Mouse (Mus musculus) limb, embryonic 12.5 days (tissue): Measurements from ENCODE around the gene Hand2. TPM values are rescaled to one million over a fixed set of nuclear protein-coding genes. Genes with fewer than 3 reads are reported as not detected.

ENCODE experiments used
- ATAC-seq: fragments of 200-750 bp; cut with Nextera tagmentation; 2 replicates; pipeline ENCODE4 v1.8.0; 2017; ENCODE audit warnings: low read depth, moderate TSS enrichment; ENCODE audit not compliant: insufficient number of reproducible peaks, insufficient read depth, low FRiP score, low TSS enrichment
- H3K27ac ChIP-seq: fragments of 300-500 bp; sonication (generic); 2 replicates; pipeline ENCODE4 v1.5.1; 2016; ENCODE audit warnings: mild to moderate bottlenecking, moderate library complexity
- H3K27me3 ChIP-seq: fragments of 300-500 bp; sonication (generic); 2 replicates; pipeline ENCODE4 v1.6.1; 2016; ENCODE audit warnings: mild to moderate bottlenecking, moderate library complexity
- H3K36me3 ChIP-seq: fragments of 300-500 bp; sonication (generic); 2 replicates; pipeline ENCODE4 v1.6.1; 2016; ENCODE audit warnings: mild to moderate bottlenecking, moderate library complexity
- H3K4me1 ChIP-seq: fragments of 300-500 bp; sonication (generic); replicated peaks from 2 replicates; pipeline ENCODE4 v1.6.1; 2016
- H3K4me2 ChIP-seq: fragments of 300-500 bp; sonication (generic); 2 replicates; pipeline ENCODE4 v1.6.1; 2016; ENCODE audit warnings: mild to moderate bottlenecking, moderate library complexity
- H3K4me3 ChIP-seq: fragments of 300-500 bp; sonication (generic); replicated peaks from 2 replicates; pipeline ENCODE4 v1.5.1; 2016; ENCODE audit warnings: mild to moderate bottlenecking
- H3K9ac ChIP-seq: fragments of 300-500 bp; sonication (generic); replicated peaks from 2 replicates; pipeline ENCODE4 v1.6.1; 2016; ENCODE audit warnings: mild to moderate bottlenecking, moderate library complexity
- H3K9me3 ChIP-seq: fragments of 300-500 bp; sonication (generic); 2 replicates; pipeline ENCODE4 v1.6.1; 2016; ENCODE audit warnings: mild to moderate bottlenecking, moderate library complexity
- WGBS: fragments of 180-500 bp; shearing (Covaris S2); methylation state at CpG from one replicate; pipeline ENCODE4 v1.1.7; 2016; 5-methylcytosine and 5-hydroxymethylcytosine counted together
- polyA plus RNA-seq: library from polyadenylated mRNA; unstranded; fragments of >200 nt; fragmentation: Nextera tagmentation; extraction: Ambion mirVana; gene quantifications from 2 replicates; pipeline ENCODE4 v1.2.1, GENCODE M21; 2016

Gene Hand2
- polyA plus RNA-seq, 1 experiment from 2014 or later = 23.7 TPM

DNA sequence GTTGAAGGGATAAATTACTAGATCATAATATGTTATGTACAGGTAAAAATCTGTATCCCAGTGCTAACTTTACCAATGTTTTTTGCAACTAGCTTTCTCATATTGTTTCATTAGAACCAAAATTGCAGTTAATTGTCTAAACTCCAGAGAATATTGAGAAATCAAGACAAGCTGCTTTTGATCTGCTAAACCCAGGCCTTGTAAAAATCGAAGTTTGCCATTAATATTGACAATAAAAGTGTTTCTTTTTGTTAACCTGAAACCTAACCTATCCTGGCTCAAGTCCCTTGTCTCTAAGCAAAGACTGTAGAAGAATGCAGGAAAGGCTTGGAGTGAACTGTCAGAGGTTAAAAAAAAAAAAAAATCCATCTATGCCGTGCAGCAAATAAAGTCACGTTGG is 5.3 kb upstream of the Hand2 start:
- ATAC-seq = no peak
- H3K4me1 ChIP-seq = peaks cover 27% of the 10 kb centered on the region
- no peak overlapping the region for H3K9ac ChIP-seq
- H3K9me3 ChIP-seq = no peaks in the 10 kb centered on the region
- peak overlapping the region; percentile 66 for H3K27ac ChIP-seq
- H3K4me3 ChIP-seq = 0 out of 2 replicates have a peak overlapping the region, but pooled peaks have one; percentile 10
- peak overlapping the region; percentile 31 for H3K4me2 ChIP-seq
- no peaks in the 10 kb centered on the region for H3K36me3 ChIP-seq
- H3K27me3 ChIP-seq = peaks cover 37% of the 10 kb centered on the region
- WGBS = 7% methylated on average over 3 of the region's 3 CpGs

DNA sequence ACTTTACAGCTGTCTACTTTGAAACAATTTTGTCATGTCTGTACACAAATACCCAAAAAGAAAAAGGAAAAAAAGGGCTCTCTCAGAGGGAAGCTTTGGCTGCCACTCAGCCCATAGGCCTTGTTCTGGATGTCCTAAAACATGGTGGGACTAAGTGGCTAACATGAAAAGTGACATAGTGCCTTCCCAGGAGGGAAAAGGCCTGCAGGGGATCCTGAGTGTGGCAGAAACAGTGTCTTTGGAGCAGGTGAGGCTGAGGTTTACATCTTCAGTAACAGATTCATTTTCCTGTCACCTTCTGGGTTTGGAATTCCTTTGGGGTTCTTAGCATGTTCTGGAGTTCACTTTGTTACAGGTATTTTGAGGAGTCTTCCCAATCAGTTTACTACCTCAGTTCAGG is 3.7 kb upstream of the Hand2 start:
- Histone ChIP-seq H3K4me2 (peak overlapping the region; percentile 74), H3K9ac (peak overlapping the region; percentile 55; the same call in 1 of the 2 replicates), H3K27me3 (peaks cover 39% of the 10 kb centered on the region), H3K4me1 (peaks cover 27% of the 10 kb centered on the region), H3K27ac (peak overlapping the region; percentile 66), H3K4me3 (peak overlapping the region; percentile 86), H3K9me3 (no peaks in the 10 kb centered on the region), H3K36me3 (no peaks in the 10 kb centered on the region)
- no peak for ATAC-seq

DNA sequence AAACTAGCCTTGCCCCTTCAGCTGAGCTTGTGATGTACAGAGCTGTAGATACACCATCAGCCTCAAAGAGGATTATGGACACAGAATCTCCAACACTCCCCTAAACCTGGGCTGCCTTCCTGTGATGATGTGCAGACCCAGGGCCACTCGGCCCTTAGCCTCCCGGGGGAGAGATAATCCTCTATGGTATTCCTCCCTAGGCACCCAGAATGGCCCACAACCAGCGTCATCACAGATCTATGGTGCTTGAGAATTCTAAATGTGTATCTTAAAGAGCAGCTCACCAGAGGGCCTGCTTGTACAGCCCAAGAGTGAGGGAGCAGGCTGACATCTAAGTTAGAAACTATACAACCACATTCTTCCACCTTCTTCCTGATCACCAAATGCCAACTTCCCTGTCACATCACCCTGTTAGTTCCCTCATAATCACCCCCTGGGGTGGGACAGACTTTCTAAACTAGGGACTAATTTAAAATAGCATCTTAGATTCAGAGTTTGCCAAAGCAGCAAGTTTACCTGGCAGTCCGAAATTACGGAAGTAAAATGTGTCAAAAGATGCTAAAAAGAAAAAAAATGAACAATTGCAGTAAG is 2.8 kb upstream of the Hand2 start:
- peaks cover 20% of the 10 kb centered on the region for H3K4me1 ChIP-seq
- H3K9ac ChIP-seq = peak overlapping the region; percentile 100
- H3K4me3 ChIP-seq = peak overlapping the region; percentile 86
- H3K4me2 ChIP-seq = peak overlapping the region; percentile 74
- H3K36me3 ChIP-seq = no peaks in the 10 kb centered on the region
- ATAC-seq = no peak
- 9% methylated on average over 5 of the region's 5 CpGs for WGBS
- H3K27ac ChIP-seq = peak overlapping the region; percentile 93
- no peaks in the 10 kb centered on the region for H3K9me3 ChIP-seq
- peaks cover 36% of the 10 kb centered on the region for H3K27me3 ChIP-seq

GRCm38 (mm10) chr8:57319092-57319980 is 1.4 kb upstream of the Hand2 start:
- peaks cover 9% of the 10 kb centered on the region; the same call in 1 of the 2 replicates for H3K4me1 ChIP-seq
- H3K27ac ChIP-seq = peak overlapping the region; percentile 93
- no peak for ATAC-seq
- no peaks in the 10 kb centered on the region for H3K9me3 ChIP-seq
- H3K27me3 ChIP-seq = peaks cover 27% of the 10 kb centered on the region
- WGBS = 3% methylated on average over 17 of the region's 17 CpGs
- H3K9ac ChIP-seq = peak overlapping the region; percentile 100
- H3K4me3 ChIP-seq = peak overlapping the region; percentile 86
- H3K4me2 ChIP-seq = peak overlapping the region; percentile 74
- peaks cover 10% of the 10 kb centered on the region; the same call in 1 of the 2 replicates for H3K36me3 ChIP-seq

DNA sequence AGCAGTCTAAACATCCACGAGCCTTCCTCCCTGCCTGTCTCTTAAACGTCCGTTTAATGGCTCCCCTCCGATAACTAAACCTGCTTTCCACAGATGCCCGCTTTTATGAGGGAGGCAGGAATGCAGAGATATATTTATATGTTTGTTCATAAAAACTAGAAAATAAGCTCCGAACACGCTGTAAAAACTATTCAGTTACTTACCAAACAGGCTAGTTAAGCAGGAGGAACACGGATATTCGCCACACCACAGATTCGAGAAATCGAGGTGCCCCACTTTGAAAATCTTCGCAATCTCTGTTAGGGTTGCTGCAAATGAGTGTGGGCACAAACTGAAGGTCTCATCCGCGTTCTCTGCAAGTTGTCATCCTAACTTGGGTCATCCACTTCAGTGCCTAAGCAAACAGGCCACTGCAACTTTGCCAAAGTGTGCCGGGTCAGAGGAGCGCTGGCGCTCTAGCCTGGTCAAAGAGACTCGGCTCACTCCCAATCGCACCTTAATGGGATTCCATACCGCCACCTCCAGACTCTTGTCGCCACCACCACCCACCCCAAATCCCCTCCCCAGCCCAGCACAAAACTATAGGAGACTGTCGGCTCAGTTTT is 700 bp upstream of the Hand2 start:
- Histone ChIP-seq H3K9me3 (no peaks in the 10 kb centered on the region), H3K27ac (peak overlapping the region; percentile 93), H3K4me1 (peaks cover 9% of the 10 kb centered on the region; the same call in 1 of the 2 replicates), H3K4me3 (peak overlapping the region; percentile 86), H3K4me2 (peak overlapping the region; percentile 74), H3K27me3 (peaks cover 24% of the 10 kb centered on the region), H3K36me3 (peaks cover 10% of the 10 kb centered on the region; the same call in 1 of the 2 replicates), H3K9ac (peak overlapping the region; percentile 100)
- under 1% methylated on average over 22 of the region's 22 CpGs for WGBS
- ATAC-seq = 0 out of 2 replicates have a peak, but pooled peaks have one; percentile 33

GRCm38 (mm10) chr8:57321898-57322895 is 1.4 kb downstream of the Hand2 start:
- Histone ChIP-seq H3K4me1 (peaks cover 23% of the 10 kb centered on the region), H3K4me2 (peak overlapping the region; percentile 74), H3K4me3 (peak overlapping the region; percentile 86), H3K9ac (peak overlapping the region; percentile 100), H3K9me3 (no peaks in the 10 kb centered on the region), H3K36me3 (peaks cover 21% of the 10 kb centered on the region; the same call in 1 of the 2 replicates), H3K27ac (peak overlapping the region; percentile 99), H3K27me3 (peaks cover 35% of the 10 kb centered on the region)
- no peak for ATAC-seq
- WGBS = under 1% methylated on average over 64 of the region's 64 CpGs

- Histone ChIP-seq H3K4me2 (peak overlapping the region; percentile 74), H3K36me3 (peaks cover 21% of the 10 kb centered on the region; the same call in 1 of the 2 replicates), H3K9ac (peak overlapping the region; percentile 100), H3K4me1 (peaks cover 26% of the 10 kb centered on the region), H3K4me3 (peak overlapping the region; percentile 86), H3K27ac (peak overlapping the region; percentile 99), H3K9me3 (no peaks in the 10 kb centered on the region), H3K27me3 (peaks cover 36% of the 10 kb centered on the region)
- under 1% methylated on average over 31 of the region's 31 CpGs for WGBS
- ATAC-seq = no peak
Observed at GRCm38 (mm10) chr8:57322961-57323941, 2.5 kb downstream of the Hand2 start.

- H3K27ac ChIP-seq = peak overlapping the region; percentile 99
- no peaks in the 10 kb centered on the region for H3K9me3 ChIP-seq
- H3K9ac ChIP-seq = peak overlapping the region; percentile 100
- peak overlapping the region; percentile 74 for H3K4me2 ChIP-seq
- peaks cover 21% of the 10 kb centered on the region; the same call in 1 of the 2 replicates for H3K36me3 ChIP-seq
- no peak for ATAC-seq
- peaks cover 30% of the 10 kb centered on the region for H3K4me1 ChIP-seq
- 4% methylated on average over 12 of the region's 12 CpGs for WGBS
- peaks cover 38% of the 10 kb centered on the region for H3K27me3 ChIP-seq
- peak overlapping the region; percentile 86 for H3K4me3 ChIP-seq
Observed at GRCm38 (mm10) chr8:57324091-57324490, 3.3 kb downstream of the Hand2 start.

- peak overlapping the region; percentile 93 for H3K27ac ChIP-seq
- 0% methylated on average over 5 of the region's 5 CpGs for WGBS
Observed at GRCm38 (mm10) chr8:57324671-57325070, 3.9 kb downstream of the Hand2 start.

More at GRCm38 (mm10) chr8:57324671-57325070, 3.9 kb downstream of the Hand2 start:
- Histone ChIP-seq H3K4me1 (peaks cover 35% of the 10 kb centered on the region), H3K9ac (peak overlapping the region; percentile 87), H3K4me2 (peak overlapping the region; percentile 74), H3K9me3 (no peaks in the 10 kb centered on the region), H3K27me3 (peaks cover 38% of the 10 kb centered on the region), H3K36me3 (peaks cover 21% of the 10 kb centered on the region; the same call in 1 of the 2 replicates), H3K4me3 (peak overlapping the region; percentile 86)
- ATAC-seq = no peak
